Mouse (Mus musculus) E14TG2a.4 (cell line): ENCODE measurements at regions not wholly inside any gene's neighbourhood (a gene's known extent, or its start where the extent isn't known, plus 50 kb on each side); places are given as distances from the start of the nearest gene placed in this dataset.

Experiments used
- CTCF ChIP-seq: conservative IDR thresholded peaks from 2 replicates; pipeline ENCODE4 v1.5.1; 2014; ENCODE audit warnings: low read length
- NANOG ChIP-seq: IDR thresholded peaks from 2 replicates; pipeline ENCODE4 v1.6.1; 2014; ENCODE audit warnings: borderline replicate concordance, low read length, mixed read lengths
- POU5F1 ChIP-seq: IDR thresholded peaks from 2 replicates; pipeline ENCODE4 v1.6.1; 2014; ENCODE audit warnings: low read length, borderline replicate concordance

- TF ChIP-seq CTCF (no peak), POU5F1 (no peak), NANOG (no peak)
These were observed 312.0 kb upstream of the Castor2 start for GRCm38 (mm10) chr5:133787491-133787890.
